Mouse (Mus musculus): Measurements from ENCODE around the gene Abhd5. TPM values are rescaled to one million over a fixed set of nuclear protein-coding genes. Genes with fewer than 3 reads are reported as not detected.

Abhd5 gene
- polyA plus RNA-seq, 1 experiment = 16.2 TPM

DNA sequence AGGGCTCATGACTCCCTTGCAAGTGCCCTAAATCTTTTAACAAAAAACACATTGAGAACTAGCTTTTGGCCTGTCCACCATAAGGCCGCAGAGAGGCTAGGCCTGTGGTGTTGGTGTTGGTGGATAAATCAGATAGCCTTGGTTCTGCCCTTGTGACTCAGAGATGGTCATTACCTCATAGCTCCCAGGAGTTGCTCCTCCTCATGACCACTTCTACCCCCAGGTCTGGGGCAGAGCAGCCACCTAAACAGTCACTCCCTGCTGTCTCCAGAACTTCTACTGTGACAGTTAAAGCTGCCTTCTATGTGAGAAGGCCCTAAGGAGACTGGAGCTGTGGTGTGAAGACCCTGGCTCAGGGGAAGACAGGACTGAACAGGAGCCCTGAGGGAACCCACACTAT lies 45.7 kb downstream of the Abhd5 start:
- no peak for DNase-seq (ENCODE audit: low read depth, low spot score)
- WGBS = 91% methylated on average over 1 of the region's 1 CpGs

DNA sequence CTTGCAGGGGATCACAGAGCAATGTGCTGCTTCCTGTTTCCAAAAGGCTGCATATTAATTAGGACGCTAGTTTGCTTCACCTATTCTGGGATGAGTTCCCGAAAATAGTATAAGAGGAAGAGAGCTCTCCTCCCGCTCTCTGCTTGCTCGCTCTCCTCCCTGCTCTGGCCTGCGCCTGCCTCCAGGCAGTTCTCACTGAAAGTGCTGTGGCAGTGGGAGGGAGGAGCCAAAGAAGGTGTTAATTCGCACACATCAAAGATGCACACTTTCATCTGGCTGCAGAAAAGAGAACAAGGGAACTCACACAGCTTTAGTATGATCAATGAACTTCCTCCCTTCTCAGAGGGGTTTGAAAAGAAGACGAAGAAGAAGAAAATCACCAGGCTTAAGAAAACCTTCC lies 47.3 kb downstream of the Abhd5 start:
- WGBS = 67% methylated on average over 7 of the region's 7 CpGs
- DNase-seq (ENCODE audit: low read depth, low spot score) = no peak

DNA sequence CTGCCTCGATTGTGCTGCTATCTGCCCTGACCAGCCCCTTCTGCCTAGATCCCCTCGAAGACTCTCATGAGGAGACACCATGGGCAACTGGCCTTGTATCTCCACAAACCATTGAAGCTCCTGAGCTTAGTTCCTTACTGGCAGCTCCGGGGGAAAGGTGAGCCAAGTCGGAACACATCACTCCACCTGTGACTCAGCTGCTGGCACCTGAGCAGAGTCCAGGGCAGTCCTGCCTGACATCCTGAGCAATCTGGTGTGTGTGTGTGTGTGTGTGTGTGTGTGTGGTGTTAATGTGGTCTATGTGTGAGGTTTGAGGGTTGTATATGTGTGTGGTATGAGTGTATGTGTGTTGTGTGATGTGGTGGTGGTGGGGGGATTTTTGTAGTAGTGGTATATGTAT lies 49.8 kb downstream of the Abhd5 start:
- WGBS = 58% methylated on average over 4 of the region's 4 CpGs
- DNase-seq (ENCODE audit: low read depth, low spot score) = no peak

DNA sequence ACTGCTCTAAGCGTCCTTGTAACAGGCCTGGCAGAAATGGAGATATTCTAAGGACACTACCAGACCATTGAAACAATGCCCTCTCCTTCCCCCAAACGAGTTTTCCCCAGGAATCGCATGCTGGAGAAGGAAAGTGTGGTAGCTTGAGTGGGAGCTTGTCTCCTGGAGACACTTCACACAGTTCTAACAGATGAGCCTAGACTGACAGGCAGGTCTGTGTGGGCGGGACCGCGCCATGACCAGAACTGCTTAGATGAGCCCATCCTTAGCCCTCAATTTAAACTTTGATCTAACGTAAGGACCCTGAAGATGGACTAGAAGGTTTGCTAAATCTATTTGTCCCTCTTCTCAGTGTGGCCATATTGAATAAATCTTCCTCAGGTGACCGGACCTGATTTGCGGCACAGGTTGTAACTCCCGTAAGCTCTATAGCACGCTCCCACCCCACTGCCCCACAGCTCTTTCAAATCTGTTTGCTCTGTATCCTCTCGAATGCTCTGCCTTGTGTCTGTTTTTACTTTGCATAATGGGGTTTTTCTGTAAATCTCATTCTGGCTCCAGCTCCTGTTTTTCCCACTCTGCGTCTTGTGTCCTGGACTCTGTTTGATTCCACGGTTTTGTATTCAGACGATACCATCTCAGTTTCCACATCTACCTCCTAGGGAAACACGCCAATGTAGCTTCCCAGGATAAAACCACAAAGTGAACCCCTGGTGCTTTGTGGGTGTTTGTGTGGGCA lies 59.2 kb downstream of the Abhd5 start:
- DNase-seq (ENCODE audit: low read depth, low spot score) = no peak
- WGBS = 84% methylated on average over 16 of the region's 16 CpGs

DNA sequence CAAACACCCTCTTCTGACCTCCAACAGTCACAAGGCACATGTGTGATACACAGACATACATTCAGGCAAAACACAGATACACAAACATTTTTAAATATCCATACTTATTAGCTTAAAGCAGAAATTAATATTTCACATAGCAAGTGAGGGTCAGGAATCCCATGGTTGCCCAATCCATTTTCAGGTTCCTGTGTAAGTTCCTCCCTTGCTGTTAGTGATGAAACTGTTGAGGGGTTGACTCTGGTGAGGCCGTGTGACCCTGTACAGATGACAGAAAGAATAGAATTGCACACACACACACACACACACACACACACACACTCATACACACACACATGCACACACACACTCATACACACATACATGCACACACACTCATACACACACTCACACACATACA lies 63.2 kb downstream of the Abhd5 start:
- 95% methylated on average over 1 of the region's 1 CpGs for WGBS

DNA sequence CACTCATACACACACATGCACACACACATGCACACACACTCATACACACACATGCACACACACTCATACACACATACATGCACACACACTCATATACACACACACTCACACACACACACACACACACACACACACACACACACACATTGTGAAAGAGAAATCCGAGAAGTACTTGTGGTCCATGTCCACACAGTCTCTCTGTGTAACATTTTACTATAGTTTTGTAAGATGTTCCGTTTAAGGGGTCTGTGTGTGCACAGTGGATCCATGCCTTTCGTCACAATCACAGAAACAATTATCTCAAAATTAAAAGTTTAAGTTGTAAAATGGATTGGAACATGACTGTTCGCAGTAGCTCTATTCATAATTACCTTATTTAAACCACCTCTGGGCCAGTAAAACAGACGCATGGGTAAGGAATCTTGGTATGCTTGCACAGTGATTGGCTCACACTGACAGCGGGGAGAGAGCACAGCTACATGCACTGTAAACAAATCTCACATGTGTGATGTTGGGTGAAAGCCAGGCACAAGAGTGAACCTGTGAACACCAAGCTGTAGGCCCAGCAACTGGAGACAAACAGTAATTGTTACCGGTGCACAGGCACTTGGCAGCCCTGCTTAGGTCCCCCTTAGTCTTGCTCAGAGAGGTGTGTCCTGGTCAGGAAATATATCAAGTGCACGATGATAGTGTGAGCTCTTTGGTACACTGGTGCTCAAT lies 63.8 kb downstream of the Abhd5 start:
- 49% methylated on average over 8 of the region's 8 CpGs for WGBS
- DNase-seq (ENCODE audit: low read depth, low spot score) = no peak

More for the DNA sequence above, 63.2 kb downstream of the Abhd5 start:
- no peak for DNase-seq (ENCODE audit: low read depth, low spot score)

DNA sequence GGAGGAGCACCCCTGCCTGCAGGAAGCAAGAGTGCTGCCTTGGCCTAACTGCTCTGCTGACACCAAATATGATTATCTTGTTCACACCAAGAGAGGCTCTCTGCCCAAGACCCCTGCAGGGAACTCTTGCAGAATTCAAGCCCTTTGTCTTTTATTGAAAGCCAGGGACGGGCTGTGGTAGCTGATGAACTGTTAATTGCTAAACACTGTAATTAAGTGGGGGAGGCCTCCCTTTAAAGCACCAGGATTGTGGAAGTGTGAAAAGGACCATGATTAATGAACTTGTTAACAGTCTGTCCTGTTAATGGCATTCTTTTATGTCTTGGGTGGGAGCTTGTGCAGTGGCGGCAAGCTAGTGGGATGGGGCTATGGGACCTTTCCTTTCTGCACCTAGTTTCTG lies 65.2 kb downstream of the Abhd5 start:
- WGBS = 86% methylated on average over 2 of the region's 2 CpGs
- DNase-seq (ENCODE audit: low read depth, low spot score) = no peak

DNA sequence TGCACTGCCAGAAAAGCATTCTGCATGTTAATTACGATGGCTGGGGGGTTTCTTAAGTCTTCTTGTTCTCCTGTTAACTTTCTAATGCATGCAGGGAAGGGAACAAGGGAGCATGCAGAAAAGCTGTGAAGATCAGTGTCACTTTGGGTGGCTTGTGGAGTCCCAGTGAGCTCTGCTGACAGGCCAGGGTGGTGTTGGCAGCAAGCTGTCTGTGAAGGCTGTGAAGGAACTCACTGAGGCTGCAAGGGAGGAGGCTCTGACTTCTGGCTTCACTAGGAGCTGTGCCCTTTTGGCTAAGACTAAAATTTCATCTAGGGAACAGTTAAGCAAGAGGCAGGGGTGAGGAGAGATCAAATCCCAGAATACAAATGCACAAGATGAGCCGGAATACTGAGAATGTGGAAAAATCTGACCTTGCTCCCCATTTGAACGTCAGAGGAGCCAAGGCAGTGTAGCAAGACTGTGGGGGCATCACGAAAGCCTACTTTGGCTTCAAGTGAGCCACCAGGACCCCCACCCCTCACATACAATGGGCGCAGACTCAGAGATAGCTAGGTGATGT lies 68.9 kb downstream of the Abhd5 start:
- WGBS = 75% methylated on average over 5 of the region's 5 CpGs
- no peak for DNase-seq (ENCODE audit: low read depth, low spot score)

DNA sequence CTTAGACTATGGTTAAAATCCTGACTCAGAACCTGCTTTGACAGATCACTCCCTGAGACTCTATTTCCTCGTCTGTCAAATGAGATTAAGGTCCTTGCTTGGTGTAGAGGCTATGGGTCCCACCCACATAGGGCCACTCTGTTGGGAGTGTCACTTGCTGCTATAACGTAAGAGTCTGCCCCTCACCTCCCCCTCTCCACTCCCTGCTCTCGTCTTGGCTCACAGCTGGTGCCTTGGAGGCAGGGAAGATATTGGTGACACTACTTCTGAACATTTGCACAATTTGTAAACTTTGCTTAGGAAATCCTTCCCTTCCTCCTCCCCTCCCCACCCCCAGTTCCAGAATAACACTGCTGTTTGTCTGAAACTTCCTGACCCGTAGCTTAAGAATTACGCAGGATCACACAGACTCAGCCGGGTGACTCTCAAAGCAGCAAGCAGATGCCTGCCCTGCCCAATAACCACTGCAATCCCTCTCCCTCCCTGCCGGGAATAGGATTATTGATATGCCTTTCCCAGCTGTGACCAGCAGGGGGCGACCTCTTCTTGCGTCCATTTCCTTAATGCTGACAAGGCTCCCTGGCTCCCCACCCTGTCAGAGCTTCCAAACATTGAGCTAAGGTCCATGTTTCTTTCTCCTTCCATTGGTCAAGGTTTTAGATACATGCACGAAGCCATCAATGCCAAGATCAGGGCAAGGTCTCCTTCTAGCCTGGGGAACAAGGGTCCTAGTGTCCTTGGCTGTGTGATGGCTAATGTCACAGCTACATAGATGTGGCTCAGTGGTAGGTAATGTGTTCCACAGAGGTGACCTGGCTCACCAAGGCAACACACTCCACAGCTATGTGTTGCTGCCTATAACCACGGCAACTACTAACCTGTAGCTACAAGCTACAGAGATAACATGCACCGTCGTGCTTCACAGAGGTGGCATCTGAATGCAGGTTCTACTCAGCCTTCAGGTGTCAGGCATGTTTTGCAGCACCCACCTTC lies 69.7 kb downstream of the Abhd5 start:
- peak; percentile 19 for DNase-seq (ENCODE audit: low read depth, low spot score)
- 23% methylated on average over 13 of the region's 13 CpGs for WGBS

DNA sequence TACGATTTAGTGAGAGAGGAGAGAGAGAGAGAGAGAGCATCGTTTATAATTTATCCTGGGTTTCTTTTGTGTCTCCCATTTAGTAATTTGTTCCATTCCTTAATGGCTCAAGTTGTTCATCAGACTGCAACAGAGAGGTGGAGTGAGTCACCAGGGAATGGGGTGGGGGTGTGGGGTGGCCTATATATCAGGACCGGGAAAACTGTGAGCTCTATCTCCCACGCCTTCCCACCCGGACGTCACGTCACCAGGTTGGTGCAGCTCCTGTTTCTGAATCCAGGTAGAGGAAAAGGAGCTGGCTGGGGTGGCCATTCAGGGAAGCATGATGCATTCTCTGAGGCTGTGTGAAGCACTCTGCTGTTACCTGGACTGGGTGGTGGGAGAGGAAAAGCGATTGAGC lies 70.5 kb downstream of the Abhd5 start:
- WGBS = 75% methylated on average over 8 of the region's 8 CpGs
- no peak for DNase-seq (ENCODE audit: low read depth, low spot score)

DNA sequence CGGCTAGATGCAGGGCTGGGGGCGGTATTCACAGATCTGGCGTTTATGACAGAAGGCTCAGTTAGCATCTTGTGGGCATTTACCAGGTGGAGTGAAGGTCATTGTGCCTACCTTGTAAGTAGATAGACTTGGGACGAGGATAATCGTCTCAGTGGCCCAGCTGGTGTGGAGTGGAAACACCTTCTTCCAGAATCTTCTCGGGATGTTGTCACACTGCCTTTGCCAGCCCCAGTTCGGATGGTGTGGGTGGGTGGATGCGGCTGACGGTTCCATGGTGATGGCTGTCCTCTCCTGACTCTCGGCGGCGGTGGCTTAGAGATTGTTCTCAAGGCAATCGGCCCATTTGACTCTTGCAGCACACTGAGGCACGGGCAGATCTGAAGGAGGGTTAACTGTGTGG lies 71.3 kb downstream of the Abhd5 start:
- no peak for DNase-seq (ENCODE audit: low read depth, low spot score)
- 82% methylated on average over 14 of the region's 14 CpGs for WGBS

DNA sequence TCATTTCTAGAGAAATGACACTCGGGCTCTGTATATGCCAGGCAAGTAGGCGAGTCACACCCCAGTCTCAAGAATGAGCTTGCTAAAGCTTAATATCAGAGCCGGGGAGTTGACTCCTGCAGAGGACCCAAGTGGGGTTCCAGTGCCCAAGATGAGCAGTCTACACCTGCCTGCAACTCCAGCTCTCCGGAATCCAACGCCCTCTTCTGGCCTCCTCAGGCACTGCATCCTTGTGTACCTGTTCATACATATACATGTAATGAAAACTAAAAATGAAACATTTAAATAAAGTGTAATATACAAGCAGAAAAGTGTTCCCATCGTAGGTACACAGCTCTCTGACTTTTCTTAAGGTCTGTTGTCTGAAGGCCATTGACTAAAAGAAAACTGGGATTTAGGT lies 71.7 kb downstream of the Abhd5 start:
- 58% methylated on average over 6 of the region's 6 CpGs for WGBS

DNA sequence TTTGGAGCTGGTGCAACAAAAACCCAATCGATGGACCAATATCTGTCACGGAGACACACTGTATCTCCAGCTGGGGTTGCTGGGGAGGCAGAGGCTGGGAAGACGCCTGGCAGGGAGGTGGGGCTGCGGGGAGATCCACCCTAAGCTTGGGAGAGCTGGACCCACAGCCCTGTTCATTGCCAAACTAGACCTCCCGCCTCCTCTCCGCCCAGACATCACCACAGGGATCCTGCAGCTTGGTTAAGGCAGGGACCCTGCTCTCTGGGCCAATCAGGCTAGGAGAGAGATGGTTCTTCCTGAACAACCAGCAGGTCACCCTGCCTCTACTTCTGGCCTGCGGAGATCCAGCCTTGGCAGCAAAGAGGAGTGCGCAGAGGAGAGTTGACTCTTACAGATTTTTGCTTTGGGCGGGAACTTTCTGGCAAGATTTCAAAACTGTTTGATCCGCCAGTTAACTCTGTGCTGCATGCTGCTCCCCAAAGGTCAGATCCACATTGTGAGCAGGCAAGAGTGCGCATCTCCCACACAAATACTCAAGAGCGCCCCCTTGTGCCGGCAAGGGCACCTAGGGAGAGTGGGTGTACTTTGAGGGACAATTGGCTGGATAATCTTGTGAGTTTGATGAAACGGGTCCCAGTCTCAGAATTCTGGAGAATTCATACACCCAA lies 73.7 kb downstream of the Abhd5 start:
- 45% methylated on average over 14 of the region's 14 CpGs for WGBS
- DNase-seq (ENCODE audit: low read depth, low spot score) = no peak

More for the DNA sequence above, 71.7 kb downstream of the Abhd5 start:
- no peak for DNase-seq (ENCODE audit: low read depth, low spot score)

DNA sequence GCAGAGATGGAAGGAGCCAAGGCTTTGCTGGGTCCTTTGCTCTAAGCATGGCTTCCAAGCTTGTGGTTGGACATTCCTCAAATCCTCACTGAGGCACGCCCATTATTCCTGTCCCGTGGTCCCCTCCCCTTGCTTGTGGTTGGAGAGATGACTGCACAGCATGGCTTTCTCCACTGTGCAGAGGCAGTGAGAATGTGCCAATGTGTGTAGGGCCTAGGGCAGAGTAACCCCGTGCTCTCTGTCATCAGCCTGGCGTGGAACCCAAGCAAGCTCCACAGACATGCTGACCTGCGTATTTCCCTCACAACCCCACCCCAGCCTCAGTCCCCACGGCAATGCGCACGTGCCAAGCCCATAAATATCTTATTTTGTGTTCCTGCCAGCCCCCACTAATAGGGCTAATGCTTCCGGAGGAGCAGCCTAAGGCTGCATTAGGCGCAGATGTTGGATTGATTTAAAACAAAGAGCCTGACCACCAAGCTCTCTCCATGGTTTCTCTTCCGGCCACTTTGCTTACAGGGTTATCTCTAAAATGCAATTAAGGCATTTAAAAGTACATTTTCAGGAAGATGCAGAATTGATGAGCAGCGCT lies 77.7 kb downstream of the Abhd5 start:
- 68% methylated on average over 12 of the region's 12 CpGs for WGBS
- no peak for DNase-seq (ENCODE audit: low read depth, low spot score)

DNA sequence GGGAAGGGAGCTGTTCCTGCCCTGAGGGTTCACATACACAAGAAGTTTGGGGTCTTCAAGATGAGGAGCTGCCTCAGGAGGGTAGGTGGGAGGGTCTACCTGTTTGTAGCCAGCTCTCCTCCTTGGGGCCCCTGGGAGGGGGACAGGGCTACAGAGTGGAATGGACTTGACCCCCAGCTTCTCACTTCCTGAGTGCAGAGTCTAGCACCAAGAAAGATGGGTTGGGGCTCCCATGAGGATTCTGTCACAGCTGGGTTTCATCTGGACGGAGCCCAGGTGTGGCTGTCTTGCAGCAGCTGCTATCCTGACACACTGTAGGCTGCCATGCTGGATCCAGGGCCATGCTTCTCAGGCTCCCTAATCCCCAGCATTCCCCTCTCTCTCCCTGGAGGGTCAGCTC lies 78.3 kb downstream of the Abhd5 start:
- WGBS = 80% methylated on average over 1 of the region's 1 CpGs

More for the DNA sequence above, 78.3 kb downstream of the Abhd5 start:
- DNase-seq (ENCODE audit: low read depth, low spot score) = no peak

Data from large intestine, adult 2 months (tissue).